ENCODE assay signal across 11 mouse cellular contexts in genomic region chr16:4648416-4649023, GRCm38 (mm10). TPM values are rescaled to one million over a fixed set of nuclear protein-coding genes. Genes with fewer than 3 reads are reported as not detected.
DNase-seq lines count a peak whose midpoint lies in the region; ATAC-seq lines count a peak whose summit lies in the region.
"Had no signal": no experiment of that assay in that cellular context is flagged by ENCODE, and none has a peak within 500 bp of the region (broad histone marks: within the 10 kb centered on the region; RNA-seq: fewer than 3 reads in every experiment).

No protein-coding gene starts in this region.

- intact Hi-C loops in left cerebral cortex, postnatal 4 days (cut with DNase I): no loop called here
- intact Hi-C loops in left cerebral cortex, postnatal 36 days (cut with DNase I): no loop called here

- H3K27ac ChIP-seq in embryonic facial prominence, embryonic 12.5 days: peak overlapping the region; percentile 82
- peak overlapping the region; percentile 27; the same call in 1 of the 2 replicates for H3K27ac ChIP-seq in limb, embryonic 15.5 days
- H3K27ac ChIP-seq in liver, embryonic 11.5 days (ENCODE audit: low read depth, low read length): no peak overlapping the region

- H3K9me3 ChIP-seq in embryonic facial prominence, embryonic 12.5 days: no peaks in the 10 kb centered on the region
- no peaks in the 10 kb centered on the region for H3K9me3 ChIP-seq in limb, embryonic 15.5 days
- no peaks in the 10 kb centered on the region for H3K9me3 ChIP-seq in liver, embryonic 11.5 days (ENCODE audit: control insufficient read depth, low read length)
- H3K9me3 ChIP-seq: forebrain, embryonic 10.5 days had no signal

- DNase-seq in heart, adult 11 months: peak; percentile 93
- no peak for DNase-seq in heart, adult 9 months (ENCODE audit: low spot score in 2 of 2)
- peak; percentile 65 for DNase-seq in left cerebral cortex, postnatal 4 days
- DNase-seq in left cerebral cortex, adult 8-10 months (ENCODE audit: low spot score in 2 of 2): no peak
- DNase-seq in left cerebral cortex, postnatal 36 days (ENCODE audit: low spot score in 2 of 2): no peak
- DNase-seq in liver, embryonic 11.5 days (ENCODE audit: low spot score): no peak
- DNase-seq: liver, postnatal 0 days; thymus, adult 2 months had no signal

- ATAC-seq in embryonic facial prominence, embryonic 12.5 days (ENCODE audit: insufficient number of reproducible peaks, insufficient read depth, low FRiP score, low TSS enrichment): no peak
- ATAC-seq in limb, embryonic 15.5 days (ENCODE audit: insufficient number of reproducible peaks, low FRiP score, low TSS enrichment, low read depth): no peak
- no peak for ATAC-seq in liver, embryonic 11.5 days (replicated peaks; ENCODE audit: low FRiP score)
- ATAC-seq: liver, postnatal 0 days had no signal

- H3K4me2 ChIP-seq in embryonic facial prominence, embryonic 12.5 days (replicated peaks): no peak overlapping the region
- no peak overlapping the region for H3K4me2 ChIP-seq in limb, embryonic 15.5 days
- H3K4me2 ChIP-seq in liver, embryonic 11.5 days: no peak overlapping the region

- no peak overlapping the region for H3K9ac ChIP-seq in embryonic facial prominence, embryonic 12.5 days
- H3K9ac ChIP-seq in limb, embryonic 15.5 days: no peak overlapping the region
- H3K9ac ChIP-seq in liver, embryonic 11.5 days (ENCODE audit: low read depth, low read length): no peak overlapping the region
- H3K9ac ChIP-seq: liver, postnatal 0 days had no signal

- H3K4me1 ChIP-seq in embryonic facial prominence, embryonic 12.5 days: peaks cover 87% of the 10 kb centered on the region
- H3K4me1 ChIP-seq in limb, embryonic 15.5 days: peaks cover 98% of the 10 kb centered on the region
- H3K4me1 ChIP-seq in liver, embryonic 11.5 days (replicated peaks; ENCODE audit: control insufficient read depth, insufficient read depth, low read length): peaks cover 7% of the 10 kb centered on the region; the same call in 1 of the 2 replicates

- 85% methylated on average over 28 of the region's 28 CpGs for WGBS in embryonic facial prominence, embryonic 12.5 days
- 89% methylated on average over 28 of the region's 28 CpGs for WGBS in limb, embryonic 15.5 days
- 90% methylated on average over 28 of the region's 28 CpGs for WGBS in liver, embryonic 11.5 days

- no peaks in the 10 kb centered on the region for H3K27me3 ChIP-seq in embryonic facial prominence, embryonic 12.5 days
- no peaks in the 10 kb centered on the region for H3K27me3 ChIP-seq in limb, embryonic 15.5 days
- H3K27me3 ChIP-seq in liver, embryonic 11.5 days (replicated peaks; ENCODE audit: control insufficient read depth, insufficient read depth, low read length): no peaks in the 10 kb centered on the region

- H3K4me3 ChIP-seq in embryonic facial prominence, embryonic 12.5 days: no peak overlapping the region
- H3K4me3 ChIP-seq in limb, embryonic 15.5 days: no peak overlapping the region
- no peak overlapping the region for H3K4me3 ChIP-seq in liver, embryonic 11.5 days (ENCODE audit: low read depth, low read length)
- H3K4me3 ChIP-seq: forebrain, embryonic 10.5 days had no signal

- peaks cover 28% of the 10 kb centered on the region for H3K36me3 ChIP-seq in embryonic facial prominence, embryonic 12.5 days
- H3K36me3 ChIP-seq in limb, embryonic 15.5 days: peaks cover 64% of the 10 kb centered on the region
- H3K36me3 ChIP-seq in liver, embryonic 11.5 days (ENCODE audit: control insufficient read depth, insufficient read depth, low read length): peaks cover 17% of the 10 kb centered on the region

RNA-seq across cellular contexts. Expression of gene Dnaja3, which starts 8.7 kb away (rescaled TPM):
- 10 to 100 TPM; 40.0 to 40.2 TPM for total RNA-seq in left cerebral cortex, postnatal 4 days (2021)
- total RNA-seq in left cerebral cortex, adult 8-10 months (2022): 10 to 100 TPM; 63.0 to 66.1 (median 65.1) TPM
- 57.1 and 59.8 TPM in 2 replicates for polyA plus RNA-seq in embryonic facial prominence, embryonic 12.5 days (2016; fragmentation: Nextera tagmentation; extraction: Ambion mirVana)
- polyA plus RNA-seq in limb, embryonic 15.5 days (2015; fragmentation: Nextera tagmentation; extraction: Ambion mirVana): 60.5 and 65.1 TPM in 2 replicates
- total RNA-seq in left cerebral cortex, postnatal 36 days (2021): 10 to 100 TPM; 59.4 to 66.5 TPM
- 104 and 111 TPM in 2 replicates for polyA plus RNA-seq in liver, embryonic 11.5 days (2014; fragmentation: Nextera tagmentation; extraction: Ambion mirVana)

RNA-seq across cellular contexts. Expression of gene Vasn, which starts 8.8 kb away (rescaled TPM):
- 1 to 10 TPM; 2.6 to 3.2 TPM for total RNA-seq in left cerebral cortex, postnatal 4 days (2021)
- total RNA-seq in left cerebral cortex, adult 8-10 months (2022): 10 to 100 TPM in 2 of 4 experiments, 1 to 10 TPM in 2; 8.5 to 10.4 (median 9.9) TPM
- polyA plus RNA-seq in embryonic facial prominence, embryonic 12.5 days (2016; fragmentation: Nextera tagmentation; extraction: Ambion mirVana): 23.4 and 24.1 TPM in 2 replicates
- 41.5 and 45.1 TPM in 2 replicates for polyA plus RNA-seq in limb, embryonic 15.5 days (2015; fragmentation: Nextera tagmentation; extraction: Ambion mirVana)
- total RNA-seq in left cerebral cortex, postnatal 36 days (2021): 10 to 100 TPM in 1 of 2 experiments, 1 to 10 TPM in 1; 9.8 to 11.2 TPM
- 9.3 and 9.4 TPM in 2 replicates for polyA plus RNA-seq in liver, embryonic 11.5 days (2014; fragmentation: Nextera tagmentation; extraction: Ambion mirVana)

RNA-seq across cellular contexts. Expression of gene Pam16, which starts 23.7 kb away (rescaled TPM):
- 10 to 100 TPM; 76.7 to 85.7 TPM for total RNA-seq in left cerebral cortex, postnatal 4 days (2021)
- total RNA-seq in left cerebral cortex, adult 8-10 months (2022): 10 to 100 TPM; 79.9 to 99.6 (median 92.2) TPM
- polyA plus RNA-seq in embryonic facial prominence, embryonic 12.5 days (2016; fragmentation: Nextera tagmentation; extraction: Ambion mirVana): 96.4 and 104 TPM in 2 replicates
- 75.8 and 83.1 TPM in 2 replicates for polyA plus RNA-seq in limb, embryonic 15.5 days (2015; fragmentation: Nextera tagmentation; extraction: Ambion mirVana)
- 10 to 100 TPM; 75.3 to 86.0 TPM for total RNA-seq in left cerebral cortex, postnatal 36 days (2021)
- polyA plus RNA-seq in liver, embryonic 11.5 days (2014; fragmentation: Nextera tagmentation; extraction: Ambion mirVana): 110 and 116 TPM in 2 replicates

RNA-seq across cellular contexts. Expression of gene Coro7, which starts 31.1 kb away (rescaled TPM):
- 100 to 1,000 TPM in 1 of 2 experiments, 10 to 100 TPM in 1; 99.4 to 104 TPM for total RNA-seq in left cerebral cortex, postnatal 4 days (2021)
- total RNA-seq in left cerebral cortex, adult 8-10 months (2022): 10 to 100 TPM; 88.7 to 98.8 (median 95.6) TPM
- polyA plus RNA-seq in embryonic facial prominence, embryonic 12.5 days (2016; fragmentation: Nextera tagmentation; extraction: Ambion mirVana): 18.2 and 23.1 TPM in 2 replicates
- polyA plus RNA-seq in limb, embryonic 15.5 days (2015; fragmentation: Nextera tagmentation; extraction: Ambion mirVana): 16.8 and 18.4 TPM in 2 replicates
- total RNA-seq in left cerebral cortex, postnatal 36 days (2021): 100 to 1,000 TPM in 1 of 2 experiments, 10 to 100 TPM in 1; 88.4 to 100 TPM
- 17.4 and 18.7 TPM in 2 replicates for polyA plus RNA-seq in liver, embryonic 11.5 days (2014; fragmentation: Nextera tagmentation; extraction: Ambion mirVana)

RNA-seq across cellular contexts. Expression of gene Glis2, which starts 54.0 kb away (rescaled TPM):
- total RNA-seq in left cerebral cortex, postnatal 4 days (2021): 10 to 100 TPM; 29.0 to 32.8 TPM
- 10 to 100 TPM; 11.1 to 20.7 (median 16.6) TPM for total RNA-seq in left cerebral cortex, adult 8-10 months (2022)
- polyA plus RNA-seq in embryonic facial prominence, embryonic 12.5 days (2016; fragmentation: Nextera tagmentation; extraction: Ambion mirVana): 33.0 and 33.4 TPM in 2 replicates
- 31.7 and 34.9 TPM in 2 replicates for polyA plus RNA-seq in limb, embryonic 15.5 days (2015; fragmentation: Nextera tagmentation; extraction: Ambion mirVana)
- total RNA-seq in left cerebral cortex, postnatal 36 days (2021): 10 to 100 TPM; 12.0 to 13.2 TPM
- polyA plus RNA-seq in liver, embryonic 11.5 days (2014; fragmentation: Nextera tagmentation; extraction: Ambion mirVana): 10.8 and 11.7 TPM in 2 replicates

Comparison
In these comparisons a context has a peak if more than half of its experiments do, and no peak if none do; other contexts are left out.
1. DNase-seq: peak in heart, adult 11 months (single experiment) and left cerebral cortex, postnatal 4 days (single experiment); none in heart, adult 9 months (0 of 2), left cerebral cortex, adult 8-10 months (0 of 2), left cerebral cortex, postnatal 36 days (0 of 2) and liver, embryonic 11.5 days (single experiment).